Mouse (Mus musculus) heart, postnatal 0 days (tissue): ENCODE measurements around the gene Eif2ak1. TPM values are rescaled to one million over a fixed set of nuclear protein-coding genes. Genes with fewer than 3 reads are reported as not detected.

Experiments used
- ATAC-seq: fragments of 200-750 bp; cut with Nextera tagmentation; 2 replicates; pipeline ENCODE4 v1.8.0; 2017; ENCODE audit warnings: low read depth, moderate number of reproducible peaks, moderate library complexity; ENCODE audit not compliant: insufficient read depth
- DNase-seq: peaks from one replicate; pipeline ENCODE4 v3.0.0-alpha.2; 2016; ENCODE audit warnings: low spot score
- H3K27ac ChIP-seq: fragments of 300-500 bp; sonication (generic); 2 replicates; pipeline ENCODE4 v1.5.1; 2014; ENCODE audit warnings: low read depth, mild to moderate bottlenecking
- H3K27me3 ChIP-seq: fragments of 300-500 bp; sonication (generic); 2 replicates; pipeline ENCODE4 v1.6.1; 2014; ENCODE audit warnings: low read length, mixed read lengths; ENCODE audit not compliant: control insufficient read depth, insufficient read depth
- H3K36me3 ChIP-seq: fragments of 300-500 bp; sonication (generic); replicated peaks from 2 replicates; pipeline ENCODE4 v1.6.1; 2014; ENCODE audit warnings: low read length, mixed read lengths; ENCODE audit not compliant: control insufficient read depth, insufficient read depth
- H3K4me1 ChIP-seq: fragments of 300-500 bp; sonication (generic); 2 replicates; pipeline ENCODE4 v1.6.1; 2014; ENCODE audit warnings: antibody characterized with exemption; ENCODE audit not compliant: control insufficient read depth, insufficient read depth
- H3K4me2 ChIP-seq: fragments of 300-500 bp; sonication (generic); 2 replicates; pipeline ENCODE4 v1.6.1; 2014; ENCODE audit warnings: low read depth, mild to moderate bottlenecking, low read length, moderate library complexity
- H3K4me3 ChIP-seq: fragments of 300-500 bp; sonication (generic); 2 replicates; pipeline ENCODE4 v1.5.1; 2014; ENCODE audit warnings: low read depth, low read length
- H3K9ac ChIP-seq: fragments of 300-500 bp; sonication (generic); replicated peaks from 2 replicates; pipeline ENCODE4 v1.6.1; 2014; ENCODE audit warnings: low read depth, low read length, mixed read lengths
- H3K9me3 ChIP-seq: fragments of 300-500 bp; sonication (generic); replicated peaks from 2 replicates; pipeline ENCODE4 v1.6.1; 2016; ENCODE audit warnings: low read length; ENCODE audit not compliant: control insufficient read depth
- CTCF ChIP-seq: IDR thresholded peaks from 2 replicates; pipeline ENCODE4 v1.5.1; 2016; ENCODE audit warnings: antibody characterized with exemption, control low read depth, low read depth
- EP300 ChIP-seq: IDR thresholded peaks from 2 replicates; pipeline ENCODE4 v1.6.1; 2016; ENCODE audit warnings: antibody characterized with exemption, low read depth
- WGBS: fragments of 180-500 bp; shearing (Covaris S2); extraction: QIAGEN DNeasy Blood & Tissue Kit; methylation state at CpG from one replicate; pipeline ENCODE4 v1.1.7; 2014; 5-methylcytosine and 5-hydroxymethylcytosine counted together
- polyA plus RNA-seq: library from polyadenylated mRNA; unstranded; fragments of >200 nt; fragmentation: Nextera tagmentation; extraction: Ambion mirVana; gene quantifications from 2 replicates; pipeline ENCODE4 v1.2.1, GENCODE M21; 2015
- total RNA-seq: library from RNA; depleted of rRNA; stranded (reverse); fragments of >200 nt; gene quantifications from 2 replicates; pipeline ENCODE4 v1.2.3, GENCODE M21; 2014; ENCODE audit warnings: low replicate concordance; rRNA removed

Gene Eif2ak1
- total and polyA plus RNA-seq, 2 experiments from 2014 or later, result 18.4 to 18.7 TPM

DNA sequence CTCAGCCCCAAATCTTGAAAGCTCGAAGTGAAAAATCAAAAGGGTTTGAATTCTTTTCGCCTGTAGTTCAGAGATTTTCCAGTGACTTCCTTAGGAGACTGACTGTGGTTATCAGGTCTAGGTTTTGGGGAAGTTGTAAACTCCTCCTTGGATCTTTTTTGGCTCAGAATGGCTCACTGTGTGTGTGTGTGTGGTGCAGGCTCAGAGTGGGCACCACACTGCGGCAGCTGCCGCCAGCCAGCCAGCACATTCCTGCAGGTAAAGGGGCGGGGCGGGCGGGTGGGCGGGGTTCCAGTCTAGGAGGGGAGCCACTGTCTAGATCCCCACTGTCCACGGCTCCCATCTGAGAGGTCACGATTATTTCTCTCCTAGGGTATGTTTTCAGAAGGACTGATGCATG is 124.0 kb downstream of the Eif2ak1 start:
- DNase-seq (no peak), ATAC-seq (no peak)
- 0 out of 2 replicates have a peak, but pooled peaks cover 4% of the 10 kb centered on the region for H3K9me3 ChIP-seq
- no peak overlapping the region for H3K27ac ChIP-seq
- H3K4me1 ChIP-seq, result no peaks in the 10 kb centered on the region
- H3K27me3 ChIP-seq, result no peaks in the 10 kb centered on the region
- WGBS, result 30% methylated on average over 10 of the region's 10 CpGs
- H3K9ac ChIP-seq, result no peak overlapping the region
- no peak for TF ChIP-seq EP300
- TF ChIP-seq CTCF, result no peak
- no peaks in the 10 kb centered on the region for H3K36me3 ChIP-seq
- no peak overlapping the region for H3K4me3 ChIP-seq
- H3K4me2 ChIP-seq, result no peak overlapping the region

DNA sequence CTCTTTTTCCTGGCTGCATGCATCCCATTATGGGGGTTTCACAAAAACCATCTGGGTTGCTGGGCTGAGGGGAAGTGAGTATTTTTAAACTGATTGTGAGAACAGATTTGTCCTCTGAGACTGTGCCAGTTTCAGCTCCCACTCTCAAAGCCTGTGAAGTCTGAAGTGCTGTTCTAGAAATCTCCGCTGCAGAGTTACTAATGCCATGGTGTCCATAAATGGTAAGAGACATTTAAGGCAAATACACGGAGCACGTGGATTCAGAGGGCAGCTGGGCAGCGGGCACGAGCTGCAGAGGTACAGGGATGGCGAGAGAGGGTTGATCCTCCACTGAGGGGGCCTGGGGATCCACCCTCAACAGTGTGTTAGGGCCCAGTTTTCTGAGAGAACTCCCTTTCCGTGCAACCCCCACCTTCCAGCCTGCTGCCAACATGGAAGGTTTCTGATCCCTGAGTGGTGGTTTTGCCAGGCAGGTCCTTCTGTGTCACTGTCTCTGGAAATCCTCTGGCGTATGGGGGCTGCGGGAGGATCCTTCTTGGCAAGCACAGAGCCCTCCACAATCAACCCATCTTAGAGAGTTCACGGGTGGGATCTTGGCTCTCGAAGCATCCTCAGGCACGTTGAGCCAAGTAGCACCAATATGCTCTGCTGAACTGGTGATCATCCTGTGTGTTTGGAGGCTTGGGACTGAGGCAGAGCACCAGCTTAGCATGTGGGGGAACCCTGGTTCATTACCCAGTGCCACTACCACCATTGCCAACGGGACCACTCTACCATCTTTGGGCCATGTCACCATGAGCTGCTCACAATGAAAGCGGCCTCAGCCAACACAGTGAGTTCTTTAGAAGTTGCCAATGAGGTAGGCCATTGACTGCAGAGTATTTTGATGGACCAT is 125.9 kb downstream of the Eif2ak1 start:
- 0 out of 2 replicates have a peak, but pooled peaks cover 4% of the 10 kb centered on the region for H3K9me3 ChIP-seq
- H3K4me2 ChIP-seq, result no peak overlapping the region
- 68% methylated on average over 14 of the region's 14 CpGs for WGBS
- H3K4me1 ChIP-seq, result no peaks in the 10 kb centered on the region
- no peaks in the 10 kb centered on the region for H3K27me3 ChIP-seq
- no peak overlapping the region for H3K4me3 ChIP-seq
- H3K36me3 ChIP-seq, result no peaks in the 10 kb centered on the region
- no peak overlapping the region for H3K9ac ChIP-seq
- ATAC-seq (no peak), DNase-seq (peak; percentile 41)
- no peak overlapping the region for H3K27ac ChIP-seq
- no peak for TF ChIP-seq EP300
- TF ChIP-seq CTCF, result no peak

DNA sequence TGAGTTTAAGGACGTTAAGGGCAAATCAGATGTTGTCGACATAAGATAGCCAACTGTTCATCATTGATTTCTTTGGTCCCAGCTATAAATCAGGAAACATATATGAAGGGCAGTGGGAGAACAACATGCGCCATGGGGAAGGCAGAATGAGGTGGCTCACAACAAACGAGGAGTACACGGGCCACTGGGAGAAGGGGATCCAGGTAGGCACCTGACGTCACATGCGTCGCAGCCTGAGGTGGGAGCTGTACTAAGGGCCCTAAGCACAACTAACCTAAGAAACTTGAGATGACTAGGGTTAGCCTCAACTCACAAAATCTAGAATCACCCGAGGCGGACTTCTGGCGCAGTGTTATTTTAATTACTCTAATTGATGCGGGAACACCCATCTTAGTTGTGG is 130.8 kb downstream of the Eif2ak1 start:
- no peak overlapping the region for H3K27ac ChIP-seq
- 0 out of 2 replicates have a peak, but pooled peaks cover 4% of the 10 kb centered on the region for H3K9me3 ChIP-seq
- H3K27me3 ChIP-seq, result no peaks in the 10 kb centered on the region
- H3K4me1 ChIP-seq, result no peaks in the 10 kb centered on the region
- ATAC-seq (no peak), DNase-seq (no peak)
- H3K36me3 ChIP-seq, result no peaks in the 10 kb centered on the region
- H3K4me2 ChIP-seq, result no peak overlapping the region
- 80% methylated on average over 12 of the region's 12 CpGs for WGBS
- no peak overlapping the region for H3K4me3 ChIP-seq
- no peak for TF ChIP-seq CTCF
- no peak overlapping the region for H3K9ac ChIP-seq

DNA sequence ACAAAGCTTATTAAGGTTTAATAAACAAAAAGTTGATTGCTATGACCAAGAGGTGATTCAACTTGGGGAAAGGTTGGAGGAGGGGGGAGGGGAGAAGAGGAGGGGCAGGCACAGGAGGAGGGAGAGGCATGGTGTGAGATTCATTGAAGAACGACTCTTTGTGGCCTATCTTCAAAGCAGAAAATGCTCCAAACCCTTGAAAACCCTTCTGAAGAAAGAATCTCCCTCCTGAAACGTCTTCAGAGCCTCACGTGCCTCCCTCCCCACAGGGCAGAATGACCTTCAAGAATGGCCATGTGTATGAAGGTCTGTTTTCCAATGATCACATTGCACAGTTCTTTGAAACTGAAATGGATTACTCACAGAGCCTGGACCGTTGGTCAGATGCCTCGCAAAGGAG is 132.4 kb downstream of the Eif2ak1 start:
- no peak for TF ChIP-seq EP300
- no peak for TF ChIP-seq CTCF
- Histone ChIP-seq H3K9ac (no peak overlapping the region), H3K4me2 (no peak overlapping the region), H3K27me3 (no peaks in the 10 kb centered on the region), H3K9me3 (0 out of 2 replicates have a peak, but pooled peaks cover 1% of the 10 kb centered on the region), H3K4me1 (no peaks in the 10 kb centered on the region), H3K36me3 (no peaks in the 10 kb centered on the region), H3K27ac (no peak overlapping the region), H3K4me3 (no peak overlapping the region)
- no peak for DNase-seq
- ATAC-seq, result no peak
- 45% methylated on average over 5 of the region's 5 CpGs for WGBS

Other genes starting within 250 kb of the Eif2ak1 start
- gene Cyth3, start 195.3 kb upstream of the Eif2ak1 start, total RNA-seq, result 84.1 and 115 TPM in 2 replicates
- 42.8 and 45.2 TPM in 2 replicates for gene Cyth3, start 195.3 kb upstream of the Eif2ak1 start, polyA plus RNA-seq
- gene Usp42, start 85.5 kb upstream of the Eif2ak1 start, total RNA-seq, result 6.0 and 8.3 TPM in 2 replicates
- 5.1 and 5.6 TPM in 2 replicates for gene Usp42, start 85.5 kb upstream of the Eif2ak1 start, polyA plus RNA-seq
- not detected in 2 replicates for gene Ankrd61, start 79.9 kb downstream of the Eif2ak1 start, total RNA-seq
- 0.07 TPM in 1 of 2 replicates, not detected in the other for gene Ankrd61, start 79.9 kb downstream of the Eif2ak1 start, polyA plus RNA-seq
- 55.8 and 99.0 TPM in 2 replicates for gene Aimp2, start 92.1 kb downstream of the Eif2ak1 start, total RNA-seq
- gene Aimp2, start 92.1 kb downstream of the Eif2ak1 start, polyA plus RNA-seq, result 64.9 and 67.2 TPM in 2 replicates
- gene Pms2, start 92.2 kb downstream of the Eif2ak1 start, total RNA-seq, result 6.8 and 10.5 TPM in 2 replicates
- gene Pms2, start 92.2 kb downstream of the Eif2ak1 start, polyA plus RNA-seq, result 7.5 and 8.0 TPM in 2 replicates
- 5.8 TPM in 1 of 2 replicates, not detected in the other for gene Gm42421, start 110.4 kb downstream of the Eif2ak1 start, total RNA-seq
- gene Gm42421, start 110.4 kb downstream of the Eif2ak1 start, polyA plus RNA-seq, result 0.29 and 0.54 TPM in 2 replicates
- gene Rsph10b, start 115.2 kb downstream of the Eif2ak1 start, total RNA-seq, result 0.35 and 1.2 TPM in 2 replicates
- 0.72 and 1.6 TPM in 2 replicates for gene Rsph10b, start 115.2 kb downstream of the Eif2ak1 start, polyA plus RNA-seq
- 33.7 and 34.0 TPM in 2 replicates for gene Ccz1, start 197.1 kb downstream of the Eif2ak1 start, total RNA-seq
- 43.3 and 44.2 TPM in 2 replicates for gene Ccz1, start 197.1 kb downstream of the Eif2ak1 start, polyA plus RNA-seq
- not detected in 2 replicates for gene Ocm, start 208.9 kb downstream of the Eif2ak1 start, total RNA-seq
- not detected in 2 replicates for gene Ocm, start 208.9 kb downstream of the Eif2ak1 start, polyA plus RNA-seq